Mouse (Mus musculus): ENCODE data around the gene Tanc1. TPM values are rescaled to one million over a fixed set of nuclear protein-coding genes. Genes with fewer than 3 reads are reported as not detected.

Gene Tanc1
- polyA plus RNA-seq, 1 experiment from 2014 or later = 52.3 TPM

DNA sequence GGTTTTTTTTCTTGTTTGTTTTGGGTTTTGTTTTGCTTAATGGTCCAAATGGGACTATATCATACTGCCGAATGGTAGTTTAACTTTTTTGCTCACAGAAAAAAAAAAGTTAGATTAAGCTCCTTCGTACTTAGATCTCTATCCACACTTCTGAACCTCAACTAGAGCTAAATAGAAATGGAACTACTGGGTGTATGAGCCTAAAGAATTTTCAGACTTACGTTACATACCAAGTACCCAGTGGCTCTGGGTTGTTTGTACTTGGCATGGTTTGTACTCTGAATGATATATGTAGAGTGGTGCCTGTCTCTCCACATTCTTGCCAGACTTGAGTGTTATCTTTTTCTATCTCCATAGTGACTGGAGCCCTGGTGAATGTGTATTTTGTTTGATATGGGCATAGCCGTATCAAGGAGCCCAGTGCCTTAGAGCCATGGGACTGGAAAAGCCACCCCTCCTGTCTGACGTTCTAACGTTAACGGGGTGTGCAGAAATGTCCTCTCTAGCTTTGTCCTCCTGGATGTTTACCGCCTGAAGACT lies 271.0 kb downstream of the Tanc1 start:
- 65% methylated on average over 8 of the region's 8 CpGs for WGBS
- H3K27ac ChIP-seq (ENCODE audit: low read length) = peak overlapping the region; percentile 80; the same call in 1 of the 2 replicates

DNA sequence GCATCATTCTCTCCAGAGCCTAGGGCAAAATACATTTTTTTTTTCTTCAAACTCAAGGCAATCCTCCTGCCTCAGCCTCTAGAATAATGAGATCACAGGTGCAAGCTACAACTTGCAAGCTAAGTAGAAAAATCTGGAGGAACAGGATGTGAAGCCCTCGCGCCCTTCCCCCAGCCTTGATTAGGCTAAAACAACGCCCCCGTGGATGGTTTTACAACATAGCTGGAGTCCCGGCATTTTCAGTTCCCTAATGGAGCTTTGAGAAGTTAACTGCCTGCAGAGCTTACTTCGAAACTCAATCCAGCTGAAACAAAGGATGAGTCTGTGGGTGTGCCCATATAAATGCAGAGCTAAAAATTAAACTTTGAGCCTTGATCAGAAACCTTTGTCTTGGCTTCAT lies 277.9 kb downstream of the Tanc1 start:
- WGBS = 51% methylated on average over 6 of the region's 6 CpGs
- Histone ChIP-seq H3K27me3 (ENCODE audit: insufficient read depth, low read length) (no peaks in the 10 kb centered on the region), H3K9me3 (ENCODE audit: low read length) (no peaks in the 10 kb centered on the region), H3K4me3 (ENCODE audit: low read length) (no peak overlapping the region), H3K36me3 (ENCODE audit: insufficient read depth, low read length) (0 out of 2 replicates have a peak, but pooled peaks cover 2% of the 10 kb centered on the region), H3K4me2 (replicated peaks; ENCODE audit: low read depth, low read length) (no peak overlapping the region), H3K9ac (replicated peaks; ENCODE audit: low read length) (no peak overlapping the region), H3K27ac (ENCODE audit: low read length) (no peak overlapping the region), H3K4me1 (ENCODE audit: insufficient read depth, low read length) (no peaks in the 10 kb centered on the region)
- ATAC-seq (ENCODE audit: low FRiP score, low TSS enrichment) = no peak

More for the DNA sequence above, 271.0 kb downstream of the Tanc1 start:
- no peaks in the 10 kb centered on the region for H3K27me3 ChIP-seq (ENCODE audit: insufficient read depth, low read length)
- H3K9me3 ChIP-seq (ENCODE audit: low read length) = 0 out of 2 replicates have a peak, but pooled peaks cover 3% of the 10 kb centered on the region
- H3K36me3 ChIP-seq (ENCODE audit: insufficient read depth, low read length) = peaks cover 8% of the 10 kb centered on the region; the same call in 1 of the 2 replicates
- peaks cover 8% of the 10 kb centered on the region; the same call in 1 of the 2 replicates for H3K4me1 ChIP-seq (ENCODE audit: insufficient read depth, low read length)
- no peak overlapping the region; the same call in 1 of the 2 replicates for H3K9ac ChIP-seq (replicated peaks; ENCODE audit: low read length)
- ATAC-seq (ENCODE audit: low FRiP score, low TSS enrichment) = peak; percentile 29
- peak overlapping the region; percentile 76 for H3K4me3 ChIP-seq (ENCODE audit: low read length)
- peak overlapping the region; percentile 59 for H3K4me2 ChIP-seq (replicated peaks; ENCODE audit: low read depth, low read length)

Other genes starting within 250 kb of the Tanc1 start
- gene Dapl1, start 127.4 kb upstream of the Tanc1 start, polyA plus RNA-seq (2015; fragmentation: Nextera tagmentation; extraction: Ambion mirVana) = 4.6 and 5.6 TPM in 2 replicates

Measured in kidney, embryonic 16.5 days (tissue).